Mouse (Mus musculus) retina, adult 2 months (tissue): Measurements from ENCODE around the gene Ccdc92.

Experiments
- DNase-seq: peaks from one replicate; pipeline ENCODE4 v3.0.0-alpha.2; 2012; ENCODE audit warnings: low read depth, low spot score

Ccdc92 gene

GRCm38 (mm10) chr5:124862013-124862866, at the start of gene Ccdc92, which contains the start of gene Zfp664:
TSS of gene Ccdc92 (minus strand) at chr5:124862424.
TSS of gene Zfp664 (plus strand) at chr5:124862691.
- peak; percentile 99 for DNase-seq

DNA sequence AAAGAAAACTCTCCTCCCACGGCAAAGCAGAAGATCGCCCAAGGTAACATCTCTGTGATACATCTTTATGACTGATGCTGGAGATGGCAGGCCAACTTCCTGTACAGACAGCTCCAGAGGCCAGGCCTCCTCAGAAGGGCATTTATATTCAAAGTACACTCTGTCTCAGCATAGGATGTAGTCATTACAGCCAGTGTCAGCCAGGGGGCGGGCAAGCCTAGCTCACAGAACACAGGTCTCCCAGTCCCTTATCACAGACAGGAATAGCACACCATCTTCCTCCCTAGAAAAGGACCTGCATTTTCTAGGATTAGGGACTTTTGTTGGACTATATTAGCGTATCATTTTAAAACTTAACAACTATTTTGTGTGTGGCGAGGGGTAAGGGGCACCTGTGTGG, 46.6 kb upstream of the Ccdc92 start:
- DNase-seq: peak; percentile 39

DNA sequence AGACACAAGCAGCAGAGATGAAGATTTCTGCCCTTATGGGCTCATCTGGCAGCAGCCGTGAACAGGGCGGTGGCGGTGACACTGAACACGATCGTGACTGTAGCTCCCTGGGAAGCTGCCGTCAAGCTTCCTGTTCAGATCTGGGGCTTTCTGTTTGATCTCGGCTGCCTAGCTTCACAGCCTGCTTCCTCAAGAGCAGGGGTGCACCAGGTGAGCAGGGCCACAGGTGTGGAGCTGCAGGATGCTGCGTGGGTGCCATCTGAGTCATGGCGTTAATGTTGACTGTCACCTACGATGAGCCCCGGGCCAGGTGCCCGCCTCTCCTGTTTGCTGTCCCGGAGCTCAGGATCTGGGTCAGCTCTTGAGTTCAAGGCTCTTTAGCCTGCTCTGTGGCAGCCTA, 44.7 kb upstream of the Ccdc92 start:
- no peak for DNase-seq

DNA sequence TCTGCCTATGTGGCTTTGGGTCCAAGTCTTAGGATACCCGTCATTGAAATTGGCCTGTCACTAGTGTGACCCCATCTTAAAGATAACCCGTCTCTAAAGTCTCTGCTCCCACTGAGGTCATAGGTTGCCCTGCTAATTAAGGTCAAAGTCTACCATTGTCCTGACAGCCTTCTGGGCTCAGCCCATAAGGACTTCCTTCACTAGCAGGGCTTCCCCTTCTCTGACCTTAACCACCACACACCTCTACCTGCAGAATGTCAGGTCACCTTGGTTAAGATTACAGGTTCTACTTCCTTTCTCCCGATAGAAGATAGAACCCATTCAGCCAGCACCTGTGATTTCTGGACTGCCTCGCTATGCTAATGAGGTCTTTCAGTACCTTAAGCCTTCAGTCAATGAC, 41.6 kb upstream of the Ccdc92 start:
- no peak for DNase-seq

- DNase-seq: no peak
These were observed 40.0 kb upstream of the Ccdc92 start for GRCm38 (mm10) chr5:124902195-124902594.

GRCm38 (mm10) chr5:124901675-124902074, 39.5 kb upstream of the Ccdc92 start:
- no peak for DNase-seq

DNA sequence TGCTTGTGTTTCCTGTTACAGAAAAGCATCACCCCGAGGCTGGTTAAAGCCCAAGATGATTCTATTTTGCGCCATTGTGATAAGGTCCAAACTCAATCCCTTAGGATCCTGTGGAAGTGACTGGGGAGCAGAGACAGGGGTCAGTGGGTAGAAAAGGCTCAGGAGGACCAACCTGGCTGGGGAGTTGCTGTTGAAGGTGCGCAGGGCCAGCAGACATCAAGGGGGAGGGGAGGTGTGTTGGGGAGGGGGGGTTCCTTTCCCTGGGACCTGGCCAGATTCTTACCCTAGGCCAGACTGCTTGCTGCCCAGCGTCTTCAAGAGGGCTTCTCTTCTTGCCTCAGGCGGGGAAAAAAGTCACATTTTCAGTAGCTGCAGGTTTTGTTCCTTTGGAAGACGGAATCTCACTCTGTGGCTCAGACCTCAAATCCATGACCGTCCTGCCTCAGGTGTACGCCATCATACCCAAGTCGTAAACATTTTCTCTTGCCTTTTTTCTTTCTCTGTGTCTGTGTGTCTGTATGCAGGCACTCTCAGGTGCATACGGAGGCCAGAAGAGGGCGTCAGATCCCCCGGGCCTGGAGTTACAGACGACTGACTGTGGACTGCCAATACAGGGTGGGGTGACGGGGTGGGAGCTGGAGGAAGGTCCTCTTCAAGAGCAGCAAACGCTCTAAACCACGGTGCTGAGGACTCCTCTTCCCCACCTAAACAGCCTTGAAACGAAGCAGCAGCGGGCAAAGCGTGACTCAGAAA, 38.7 kb upstream of the Ccdc92 start:
- no peak for DNase-seq

GRCm38 (mm10) chr5:124899945-124900631, 37.9 kb upstream of the Ccdc92 start:
- DNase-seq: peak; percentile 53

DNA sequence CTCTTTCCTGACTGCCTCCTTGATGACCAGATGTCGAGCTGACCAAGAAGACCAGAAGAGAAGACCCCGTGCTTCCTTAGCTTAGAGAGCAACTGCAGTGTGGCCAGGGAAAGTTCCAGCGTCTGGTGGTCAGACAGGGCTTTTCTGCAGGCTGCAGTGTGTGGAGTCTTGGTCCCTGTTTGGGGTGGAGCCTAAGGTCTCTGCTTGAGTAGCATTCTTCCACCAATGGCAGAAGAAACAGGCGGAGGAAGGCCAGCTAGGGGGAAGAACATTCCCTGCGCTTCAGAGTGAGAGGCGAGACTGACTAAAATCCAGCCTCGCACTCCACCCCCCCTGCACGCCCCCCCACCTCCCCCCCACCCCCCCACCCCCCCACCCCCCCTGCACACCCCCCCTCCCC, 33.9 kb upstream of the Ccdc92 start:
- no peak for DNase-seq

GRCm38 (mm10) chr5:124891921-124892370, 29.7 kb upstream of the Ccdc92 start:
- DNase-seq: no peak

- DNase-seq: no peak
These were observed 26.4 kb upstream of the Ccdc92 start for GRCm38 (mm10) chr5:124888661-124889060.

DNA sequence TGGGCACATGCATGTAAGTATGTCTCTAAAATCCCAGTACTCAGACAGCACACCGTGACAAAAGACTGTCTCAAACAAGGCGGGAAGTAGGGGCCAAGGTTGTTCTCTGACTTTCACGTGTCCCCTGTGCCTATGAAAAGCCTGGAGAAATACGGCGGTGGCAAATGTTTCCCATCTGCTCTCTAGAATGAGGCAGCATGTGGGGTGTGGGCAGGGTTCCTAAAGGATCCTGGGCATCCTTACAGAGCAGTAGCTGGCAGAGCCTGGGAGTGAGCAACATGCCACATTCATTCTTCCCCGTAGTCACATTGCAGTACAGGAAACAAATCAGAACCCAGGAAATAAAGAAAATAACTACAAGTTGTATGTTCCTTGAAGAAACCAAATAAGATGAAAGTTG, 21.7 kb upstream of the Ccdc92 start:
- no peak for DNase-seq

GRCm38 (mm10) chr5:124879801-124880200, 17.6 kb upstream of the Ccdc92 start:
- no peak for DNase-seq

GRCm38 (mm10) chr5:124879251-124879650, 17.0 kb upstream of the Ccdc92 start:
- no peak for DNase-seq

DNA sequence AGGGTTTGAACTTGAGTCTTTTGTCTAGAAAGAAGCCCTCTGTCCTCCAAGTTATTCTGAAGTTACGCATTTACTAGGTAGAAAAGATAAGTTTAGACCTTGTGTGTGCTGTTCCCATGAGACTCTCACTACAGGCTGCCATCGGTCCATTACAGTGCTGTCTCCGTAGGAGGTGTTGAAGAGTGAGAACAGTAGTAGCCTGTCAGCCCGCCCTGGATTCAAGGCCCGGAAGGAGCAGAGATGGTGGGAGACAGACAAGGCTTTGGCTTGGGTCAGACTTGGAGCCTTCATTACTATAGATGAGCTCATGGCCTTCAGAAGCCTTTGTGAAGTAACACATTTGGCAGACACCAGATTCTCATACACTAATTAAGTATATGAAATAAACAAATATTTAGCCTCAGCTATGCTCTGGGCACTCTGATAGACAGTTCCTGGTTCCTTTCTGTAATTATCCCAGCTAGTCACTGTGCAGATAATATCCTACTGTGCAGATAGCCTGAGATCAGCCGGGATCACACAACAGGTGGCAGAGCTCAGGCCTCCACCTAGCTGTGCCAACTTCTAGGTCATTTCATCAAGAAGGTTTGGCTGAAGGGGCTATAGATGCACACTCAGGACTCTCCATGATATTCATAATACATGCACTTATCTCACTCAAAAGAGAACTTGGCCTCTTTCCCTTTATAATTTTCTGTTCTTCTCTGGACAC, 11.8 kb upstream of the Ccdc92 start:
- DNase-seq: no peak

- DNase-seq: no peak
These were observed 10.9 kb upstream of the Ccdc92 start for GRCm38 (mm10) chr5:124873096-124873495.

GRCm38 (mm10) chr5:124872033-124872432, 9.8 kb upstream of the Ccdc92 start:
- DNase-seq: no peak

GRCm38 (mm10) chr5:124868981-124869380, 6.8 kb upstream of the Ccdc92 start:
- peak; percentile 56 for DNase-seq

- DNase-seq: no peak
These were observed 882 bp upstream of the Ccdc92 start for GRCm38 (mm10) chr5:124862871-124863741.

DNA sequence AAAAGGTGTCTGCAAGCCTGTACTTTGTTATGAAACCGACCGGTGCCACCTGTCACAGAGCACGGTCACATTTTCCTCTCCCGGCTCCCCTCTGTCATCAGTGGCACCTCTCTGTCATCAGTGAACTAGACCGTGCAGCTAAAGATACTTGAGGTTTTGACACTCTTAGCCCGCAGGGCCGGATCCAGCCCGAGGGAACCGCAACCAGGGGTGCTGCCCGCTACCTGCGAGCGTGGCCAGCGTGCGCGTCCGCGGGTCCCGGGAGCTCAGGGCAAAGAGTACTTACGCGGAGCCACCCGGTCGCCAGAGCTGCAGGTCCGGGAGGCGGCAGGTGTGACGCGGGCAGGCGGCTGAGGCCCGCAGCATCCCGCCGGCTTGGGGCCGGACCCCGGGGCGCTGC, 761 bp downstream of the Ccdc92 start:
- no peak for DNase-seq
